Mouse (Mus musculus): ENCODE data around the gene Mkrn2. TPM values are rescaled to one million over a fixed set of nuclear protein-coding genes. Genes with fewer than 3 reads are reported as not detected.
"Not testable (repeated sequence)": the region's sequence is repeated elsewhere in the genome, so short reads cannot be mapped to it uniquely, and the experiment has no call there.

The Mkrn2 gene
- total RNA-seq, 2 experiments from 2014 or later: 5.5 to 14.7 TPM

DNA sequence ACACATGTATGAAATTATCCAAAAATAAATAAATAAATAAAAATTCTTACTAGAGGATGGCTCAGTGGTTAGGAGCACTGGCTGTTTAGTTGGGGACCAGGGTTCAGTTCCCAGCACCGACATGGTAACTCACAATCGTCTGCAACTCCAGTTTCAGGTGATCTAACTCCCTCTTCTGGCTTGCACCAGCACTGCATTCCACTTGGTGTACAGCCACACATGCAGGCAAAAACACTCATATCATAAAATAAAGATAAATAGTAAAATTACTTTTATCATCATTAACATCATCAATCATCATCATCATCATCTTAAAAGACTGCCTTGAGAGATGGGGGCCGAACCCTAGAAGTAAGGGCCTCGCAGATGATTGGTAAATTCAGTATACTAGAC is 384 bp upstream of the Mkrn2 start:
- ATAC-seq (replicated peaks; ENCODE audit: low FRiP score, low TSS enrichment, poor library complexity, severe bottlenecking): no peak

DNA sequence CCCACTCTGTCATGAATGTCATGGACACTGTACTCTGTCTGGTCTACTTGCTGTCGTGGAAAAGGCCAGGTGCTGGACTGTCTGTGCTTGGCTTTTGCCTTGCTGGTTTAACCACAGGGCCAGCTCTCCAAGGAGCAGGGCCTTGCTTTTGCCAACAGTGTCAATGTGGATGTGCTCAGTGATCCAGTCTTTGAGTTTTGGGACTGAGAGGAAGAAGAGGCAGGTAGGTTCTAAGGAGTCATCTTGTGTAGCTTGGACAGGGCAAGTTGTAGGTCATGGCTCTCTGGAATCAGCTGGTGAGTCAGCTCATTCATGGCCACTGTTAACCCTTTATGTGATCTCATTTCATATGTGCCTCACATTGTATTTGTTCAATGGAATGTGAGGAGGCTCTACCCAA is 4.8 kb downstream of the Mkrn2 start:
- ATAC-seq (replicated peaks; ENCODE audit: low FRiP score, low TSS enrichment, poor library complexity, severe bottlenecking): no peak

DNA sequence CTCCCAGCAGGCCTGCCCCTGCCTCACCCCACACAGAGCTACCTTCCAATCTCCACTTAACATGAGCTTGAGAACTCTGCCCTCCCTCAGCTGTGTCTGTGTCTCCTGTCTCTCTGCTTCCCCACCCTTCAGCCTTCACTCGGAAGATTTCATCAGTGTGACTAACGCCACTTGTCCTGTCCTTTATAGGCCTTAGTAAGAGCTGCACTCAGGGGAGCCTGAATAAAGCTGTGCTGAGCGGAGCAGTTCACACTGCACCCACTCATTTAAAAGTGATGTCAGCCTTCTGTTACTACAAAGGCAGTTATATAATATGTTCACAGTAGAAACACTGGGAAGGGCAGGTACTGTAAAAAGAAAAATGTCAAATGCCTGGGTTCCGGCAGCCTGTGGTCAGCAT is 5.7 kb downstream of the Mkrn2 start:
- ATAC-seq (replicated peaks; ENCODE audit: low FRiP score, low TSS enrichment, poor library complexity, severe bottlenecking): no peak

DNA sequence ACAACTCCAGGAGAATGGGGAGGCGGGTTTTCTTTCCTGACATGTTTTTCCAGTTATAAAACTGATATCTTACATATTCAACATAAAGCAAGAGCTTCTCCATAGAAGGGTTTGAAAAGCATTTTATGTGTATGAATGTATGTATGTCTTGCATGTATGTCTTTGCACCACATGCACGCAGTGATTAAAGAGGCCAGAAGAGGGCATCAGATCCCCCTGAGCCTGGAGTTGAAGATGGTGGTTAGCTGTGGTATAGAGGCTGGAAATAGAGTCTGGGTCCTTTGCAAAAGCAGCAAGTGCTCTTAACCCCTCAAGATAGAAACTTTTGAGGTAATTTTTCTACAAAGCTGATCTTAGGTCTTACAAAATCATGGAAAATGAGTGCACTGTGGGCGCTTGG is 7.4 kb downstream of the Mkrn2 start:
- peak; percentile 76 for ATAC-seq (replicated peaks; ENCODE audit: low FRiP score, low TSS enrichment, poor library complexity, severe bottlenecking)

DNA sequence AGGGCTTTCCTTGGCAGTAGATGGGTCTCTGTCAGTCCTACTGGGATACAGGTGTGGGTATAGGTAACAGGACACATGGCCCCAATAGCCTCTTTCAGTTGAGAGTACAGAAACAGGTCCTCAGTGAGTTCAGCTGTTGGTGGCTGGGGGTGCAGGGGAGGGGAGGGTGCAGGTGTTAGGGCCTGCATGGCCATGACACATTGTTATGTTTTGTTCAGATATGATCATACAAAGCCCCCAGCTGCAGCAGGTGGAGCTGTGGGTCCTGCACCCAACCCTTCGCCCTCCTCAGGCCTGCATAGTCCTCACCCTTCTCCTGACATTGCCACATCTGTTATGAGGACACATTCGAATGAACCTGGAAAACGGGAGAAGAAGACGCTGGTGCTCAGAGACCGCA is 8.6 kb downstream of the Mkrn2 start:
- no peak for ATAC-seq (replicated peaks; ENCODE audit: low FRiP score, low TSS enrichment, poor library complexity, severe bottlenecking)

DNA sequence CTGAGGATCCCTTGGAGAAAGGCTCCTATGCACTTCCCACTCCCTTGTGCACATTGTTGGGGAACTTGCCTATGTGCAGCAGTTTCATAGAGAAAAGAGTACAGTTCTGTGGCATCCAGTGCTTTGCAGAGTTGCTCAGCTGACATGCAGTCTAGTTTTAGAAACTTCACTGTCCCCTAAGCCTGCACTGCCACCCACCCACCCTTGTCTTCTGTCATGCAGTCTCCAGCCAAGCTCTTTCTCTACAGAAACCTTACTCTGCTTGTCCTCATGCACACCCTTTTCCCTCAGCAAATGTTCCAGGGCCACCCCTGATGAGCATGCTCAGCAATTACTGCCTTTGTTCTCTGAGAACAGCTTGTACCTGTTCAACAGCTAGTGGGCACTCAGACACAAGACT is 12.1 kb downstream of the Mkrn2 start:
- ATAC-seq (replicated peaks; ENCODE audit: low FRiP score, low TSS enrichment, poor library complexity, severe bottlenecking): no peak

DNA sequence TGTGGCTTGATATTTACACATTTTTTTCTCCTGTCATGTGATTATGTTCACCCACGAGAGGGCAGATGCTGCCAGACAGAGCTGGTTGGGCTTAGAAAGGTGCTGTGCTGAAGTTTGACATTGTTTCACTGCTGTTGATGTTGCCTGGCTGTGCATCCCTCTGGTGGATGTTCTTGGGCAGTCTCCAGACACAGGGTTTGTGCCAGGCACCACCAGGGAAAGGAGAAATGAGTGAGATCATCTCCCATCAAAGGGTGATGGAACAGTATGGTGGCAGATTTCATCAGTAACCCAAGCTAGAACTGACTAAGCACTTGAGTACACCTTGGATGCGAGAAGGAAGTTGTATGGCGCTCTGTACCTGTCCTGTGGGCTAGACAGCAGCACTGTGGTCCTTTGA is 14.3 kb downstream of the Mkrn2 start:
- ATAC-seq (replicated peaks; ENCODE audit: low FRiP score, low TSS enrichment, poor library complexity, severe bottlenecking): no peak

DNA sequence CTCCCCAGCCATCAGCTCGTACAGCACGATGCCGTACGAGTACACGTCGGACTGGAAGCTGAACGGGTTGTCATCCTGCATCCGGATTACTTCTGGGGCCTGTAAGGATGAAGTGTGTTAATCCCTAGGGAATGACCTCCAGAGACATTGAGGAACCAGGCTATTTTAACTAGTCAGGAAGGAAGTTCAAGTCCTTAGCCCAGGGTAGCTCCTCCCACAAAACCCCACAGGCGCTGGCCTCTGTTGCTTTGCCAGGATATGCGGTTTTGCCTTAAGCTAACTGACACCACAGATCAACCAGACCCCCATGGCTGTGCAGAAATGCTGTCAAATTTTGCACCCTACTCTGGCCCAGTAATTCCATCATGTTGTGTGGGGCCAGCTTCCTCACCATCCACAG is 18.1 kb downstream of the Mkrn2 start:
- ATAC-seq (replicated peaks; ENCODE audit: low FRiP score, low TSS enrichment, poor library complexity, severe bottlenecking): peak; percentile 33

DNA sequence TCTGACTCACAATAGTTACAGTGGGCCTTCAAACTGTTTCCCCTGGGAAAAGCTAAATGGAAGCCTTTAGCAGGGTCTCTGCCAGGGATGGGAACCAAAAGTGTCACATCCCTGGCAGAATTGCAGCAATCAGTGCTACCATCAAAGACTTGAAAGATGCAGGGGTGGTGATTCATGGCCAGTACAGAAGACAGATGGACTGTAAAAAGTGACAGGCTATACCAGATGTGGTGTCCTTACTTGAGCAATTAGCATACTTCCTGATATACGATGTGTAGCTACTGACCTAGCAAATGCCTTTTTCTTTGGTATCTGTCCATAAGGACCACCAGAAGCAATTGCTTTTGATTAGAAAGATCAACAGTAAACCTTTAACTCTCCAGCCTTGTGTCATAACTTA is 19.2 kb downstream of the Mkrn2 start:
- no peak for ATAC-seq (replicated peaks; ENCODE audit: low FRiP score, low TSS enrichment, poor library complexity, severe bottlenecking)

DNA sequence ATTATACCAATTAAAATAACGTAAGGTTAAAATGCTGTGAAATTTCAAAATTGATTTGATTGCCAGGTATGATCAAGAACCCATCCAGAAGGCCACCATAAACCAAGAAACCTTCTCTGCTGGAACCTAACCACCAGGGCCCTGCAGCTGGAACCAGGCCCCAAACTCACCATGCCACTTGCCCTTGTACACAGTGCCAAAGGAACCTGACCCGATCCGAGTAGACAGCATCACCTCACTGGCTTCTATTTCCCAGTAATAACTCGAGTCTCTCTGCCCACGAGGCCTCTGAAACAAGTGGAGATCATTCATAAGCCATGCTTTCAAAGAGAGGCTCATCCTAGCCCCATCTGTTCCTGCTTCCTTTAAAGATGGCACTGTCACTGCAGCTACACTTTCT is 24.4 kb downstream of the Mkrn2 start:
- ATAC-seq (replicated peaks; ENCODE audit: low FRiP score, low TSS enrichment, poor library complexity, severe bottlenecking): no peak

DNA sequence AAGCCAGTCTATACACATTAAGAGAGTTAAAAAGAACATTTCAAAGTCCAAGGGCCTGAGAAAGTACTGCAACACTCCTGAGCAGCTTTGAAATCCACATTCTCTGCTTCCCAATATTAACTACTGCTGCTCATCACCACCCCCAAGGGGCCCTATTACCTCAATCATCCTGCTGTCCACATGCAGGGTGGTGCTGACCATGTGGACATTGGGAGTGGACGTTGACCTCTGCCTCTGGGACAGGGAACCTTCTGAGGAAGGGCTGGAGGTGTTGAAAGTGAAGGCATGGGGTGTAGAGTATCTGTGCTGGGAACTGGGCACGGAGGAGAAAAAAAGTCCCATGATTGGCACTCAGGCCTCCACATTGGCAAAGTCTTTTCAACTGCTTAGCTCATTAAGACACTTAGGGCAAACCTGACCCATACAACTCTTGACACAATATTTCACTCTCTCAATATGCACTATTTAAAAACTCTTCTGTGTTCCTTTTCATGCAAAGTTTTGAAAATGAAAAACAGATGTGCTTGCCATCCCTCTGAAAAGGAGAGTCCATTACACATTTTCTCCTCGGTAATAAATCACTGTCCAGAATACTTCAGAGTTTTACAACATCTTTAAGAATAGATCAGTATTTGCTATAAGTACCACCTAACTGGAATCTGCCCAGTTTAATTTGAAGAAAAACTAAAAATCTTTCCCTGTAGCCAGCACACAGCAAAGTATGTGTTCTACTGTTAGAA is 29.5 kb downstream of the Mkrn2 start:
- ATAC-seq (replicated peaks; ENCODE audit: low FRiP score, low TSS enrichment, poor library complexity, severe bottlenecking): no peak

DNA sequence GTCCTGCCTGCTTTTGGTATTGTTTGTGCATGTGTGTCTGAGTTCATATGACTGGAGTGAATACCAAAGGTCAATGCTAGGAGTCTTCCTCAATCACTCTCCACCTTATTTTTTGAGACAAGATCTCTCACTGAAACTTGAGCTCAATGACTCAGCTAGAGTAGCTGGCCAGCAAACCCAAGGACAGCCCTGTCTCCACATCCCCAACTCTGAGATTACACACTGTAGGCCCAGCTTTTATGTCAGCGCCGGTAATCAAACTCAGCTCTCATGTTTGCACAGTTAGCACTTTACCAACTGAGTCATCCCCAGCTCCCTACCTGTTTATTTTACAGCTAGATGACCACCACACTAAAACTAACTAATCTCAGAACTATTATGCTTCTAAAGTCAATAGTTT is 32.3 kb downstream of the Mkrn2 start:
- no peak for ATAC-seq (replicated peaks; ENCODE audit: low FRiP score, low TSS enrichment, poor library complexity, severe bottlenecking)

DNA sequence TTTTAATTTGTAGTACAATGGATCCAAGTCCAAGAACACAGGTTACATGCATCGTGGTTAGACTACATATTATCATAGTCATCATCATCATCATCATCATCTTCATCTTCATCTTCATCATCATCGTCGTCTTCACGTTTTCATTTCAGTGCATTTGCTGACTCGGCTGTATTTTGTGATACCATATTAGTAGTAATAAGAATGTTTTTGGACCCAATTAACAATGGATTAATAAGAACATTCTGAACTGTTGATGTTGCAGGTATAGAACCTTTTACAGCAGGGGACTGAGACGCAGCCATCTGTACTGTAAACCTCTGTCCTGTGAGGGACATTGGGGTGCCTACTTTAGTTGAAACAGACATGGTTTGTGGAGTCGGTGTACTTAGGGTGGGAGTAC is 36.5 kb downstream of the Mkrn2 start:
- ATAC-seq (replicated peaks; ENCODE audit: low FRiP score, low TSS enrichment, poor library complexity, severe bottlenecking): not testable (repeated sequence)

DNA sequence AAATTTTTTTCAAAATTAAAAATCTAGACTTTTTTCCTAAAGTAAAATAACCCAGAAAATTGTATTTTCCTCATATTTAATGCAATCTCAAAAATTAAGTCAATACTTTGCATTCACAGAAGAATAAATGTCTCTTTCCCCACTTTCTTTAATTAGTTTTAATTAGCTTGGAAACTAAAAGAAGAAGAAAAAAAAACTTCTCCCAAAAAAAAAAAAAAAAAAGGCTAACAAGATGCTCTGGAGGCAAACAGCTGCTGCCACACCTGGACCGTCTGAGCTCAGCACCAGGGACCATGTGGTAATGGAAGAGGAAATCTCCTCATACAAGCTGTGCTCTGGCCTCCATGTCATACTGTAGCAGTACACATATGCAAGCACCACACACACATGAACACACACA is 41.6 kb downstream of the Mkrn2 start:
- no peak for ATAC-seq (replicated peaks; ENCODE audit: low FRiP score, low TSS enrichment, poor library complexity, severe bottlenecking)

DNA sequence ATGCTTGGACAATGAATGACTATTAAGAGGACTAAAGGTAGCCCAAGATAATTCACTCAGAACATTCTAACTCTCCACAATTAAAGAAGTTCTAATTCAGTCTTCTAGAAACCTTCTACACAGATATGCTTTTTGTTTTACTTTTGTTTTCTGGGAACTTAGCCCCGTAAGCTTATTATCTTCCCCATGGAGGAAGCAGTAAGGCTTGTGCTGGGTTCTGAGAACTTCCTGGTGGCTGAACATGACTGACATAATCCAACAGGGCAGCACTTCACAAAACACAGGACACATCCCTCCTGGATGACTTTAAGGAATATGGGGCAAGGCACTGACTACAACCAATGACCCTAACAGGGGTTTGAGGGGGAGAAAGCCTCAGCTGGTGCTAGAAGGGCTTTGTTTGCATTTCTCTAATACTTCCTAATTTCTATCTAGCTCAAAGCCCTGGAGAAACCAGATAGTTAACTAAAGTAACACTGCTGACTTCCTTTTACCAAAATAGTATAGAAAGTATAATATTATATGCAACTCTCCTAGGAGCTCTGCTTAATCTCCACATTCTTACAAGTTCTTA is 48.2 kb downstream of the Mkrn2 start:
- no peak for ATAC-seq (replicated peaks; ENCODE audit: low FRiP score, low TSS enrichment, poor library complexity, severe bottlenecking)

DNA sequence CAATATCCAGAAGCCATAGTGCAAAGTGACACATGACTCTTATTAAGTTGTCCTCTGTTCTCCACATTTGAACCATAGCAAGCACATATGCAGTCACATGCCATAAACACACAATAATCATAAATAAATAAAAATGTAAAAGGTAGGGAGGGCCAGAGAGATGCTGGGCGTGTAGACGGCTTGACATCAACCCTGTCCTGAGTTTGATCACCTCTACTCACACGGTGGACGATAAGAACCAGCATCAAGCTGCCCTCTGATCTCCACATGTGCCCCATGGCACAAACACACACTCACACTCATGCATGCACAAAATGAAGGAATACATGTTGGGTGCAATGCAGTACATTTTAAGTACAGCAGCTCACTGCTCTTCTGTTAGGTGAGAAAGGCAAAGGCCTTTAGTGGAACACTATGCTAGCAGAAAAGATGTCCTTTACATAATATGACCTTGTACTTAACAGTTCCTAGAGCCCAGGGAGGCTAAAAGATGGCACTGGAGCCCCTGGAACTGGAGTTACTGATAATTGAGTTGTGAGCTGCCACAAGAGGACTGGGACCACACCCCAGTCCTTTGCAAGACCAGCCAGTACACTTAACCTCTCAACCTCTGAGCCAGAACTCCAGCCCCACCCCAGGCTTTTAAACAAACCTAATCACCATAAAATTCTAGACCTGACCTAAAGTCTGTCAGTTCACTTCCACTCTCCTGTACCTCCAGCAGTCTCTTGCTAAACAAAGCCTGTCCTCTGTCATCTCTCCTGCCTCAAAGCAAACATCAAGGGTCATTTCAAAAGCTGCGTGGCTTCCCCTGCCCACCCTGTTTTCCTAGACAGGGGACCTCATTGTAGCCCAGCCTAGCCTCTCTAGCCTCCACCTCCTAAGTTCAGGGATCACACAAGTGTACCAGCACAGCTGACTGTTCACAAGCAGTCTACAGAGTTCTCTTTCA is 49.0 kb downstream of the Mkrn2 start:
- peak; percentile 96 for ATAC-seq (replicated peaks; ENCODE audit: low FRiP score, low TSS enrichment, poor library complexity, severe bottlenecking)

DNA sequence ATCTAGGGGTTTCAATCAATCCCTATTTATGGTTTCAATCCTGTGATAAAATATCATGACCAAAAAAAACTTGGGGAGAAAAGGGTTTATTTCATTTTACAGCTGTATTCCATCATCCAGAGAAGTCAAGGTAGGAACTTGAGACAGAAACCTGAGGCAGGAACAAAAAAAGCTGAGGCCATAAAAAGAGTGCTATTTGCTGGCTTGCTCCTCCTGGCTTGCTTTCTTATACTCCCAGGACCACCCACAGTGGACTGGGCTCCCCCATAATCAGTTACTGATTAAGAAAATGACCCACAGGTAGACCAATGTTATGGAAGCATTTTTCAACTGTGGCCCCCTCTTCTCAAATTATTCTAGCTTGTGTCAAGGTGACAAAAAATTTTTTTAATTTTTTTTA is 50.0 kb downstream of the Mkrn2 start:
- ATAC-seq (replicated peaks; ENCODE audit: low FRiP score, low TSS enrichment, poor library complexity, severe bottlenecking): no peak

DNA sequence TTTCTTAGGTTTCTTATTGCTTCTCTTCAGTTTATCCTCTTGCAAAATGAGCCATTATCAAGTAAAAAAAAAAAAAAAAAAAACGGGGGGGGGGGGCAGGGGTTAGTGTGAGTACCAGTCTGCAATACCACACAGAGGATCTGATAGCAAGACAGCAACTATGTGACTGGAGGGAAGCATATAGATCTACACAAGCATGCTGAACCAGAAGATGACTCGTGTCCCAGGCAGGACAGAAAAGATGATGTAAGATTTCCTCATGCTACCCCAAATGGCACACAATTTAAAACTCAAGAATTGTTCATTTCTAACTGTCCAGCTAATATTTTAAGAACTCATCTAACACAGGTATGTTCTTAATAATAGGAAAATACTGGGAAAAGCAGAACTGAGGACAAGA is 52.2 kb downstream of the Mkrn2 start:
- ATAC-seq (replicated peaks; ENCODE audit: low FRiP score, low TSS enrichment, poor library complexity, severe bottlenecking): no peak

DNA sequence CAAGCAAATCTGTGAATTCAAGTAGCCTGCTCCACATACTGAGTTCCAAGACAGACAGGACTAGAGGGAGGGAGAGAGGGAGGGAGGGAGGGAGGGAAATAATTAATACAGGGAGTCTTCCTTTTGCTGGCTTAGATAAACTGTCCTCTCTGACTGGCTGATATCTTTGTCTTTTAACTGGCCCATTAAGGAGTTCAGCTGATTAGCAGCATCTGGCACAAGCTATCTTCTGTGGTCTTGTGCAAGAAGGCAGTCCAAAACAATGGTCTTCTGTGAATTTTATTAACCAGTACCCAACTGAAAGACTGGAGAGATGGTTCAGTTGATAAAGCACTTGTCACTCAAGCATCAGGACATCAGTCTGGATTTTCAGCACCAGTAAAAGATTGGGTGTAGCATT is 57.1 kb downstream of the Mkrn2 start:
- peak; percentile 81 for ATAC-seq (replicated peaks; ENCODE audit: low FRiP score, low TSS enrichment, poor library complexity, severe bottlenecking)

DNA sequence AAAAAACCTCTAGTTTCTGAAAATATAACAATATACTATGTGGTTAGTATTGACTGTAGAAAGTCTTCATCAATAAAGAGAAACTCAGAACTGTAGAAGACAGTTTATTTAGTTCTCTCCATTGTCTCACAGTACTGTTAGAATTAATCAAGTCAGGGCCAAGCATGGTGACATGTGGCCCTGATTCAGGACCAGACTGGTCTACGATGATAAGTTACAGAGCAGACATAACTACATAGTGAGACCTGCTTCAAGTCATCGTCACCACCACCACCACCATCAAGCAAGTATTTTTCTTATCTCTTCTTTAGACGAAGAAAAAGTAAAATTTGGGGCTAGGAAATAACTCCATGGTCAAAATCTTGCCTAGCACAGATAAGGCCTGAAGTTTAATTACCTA is 62.6 kb downstream of the Mkrn2 start:
- peak; percentile 89 for ATAC-seq (replicated peaks; ENCODE audit: low FRiP score, low TSS enrichment, poor library complexity, severe bottlenecking)

DNA sequence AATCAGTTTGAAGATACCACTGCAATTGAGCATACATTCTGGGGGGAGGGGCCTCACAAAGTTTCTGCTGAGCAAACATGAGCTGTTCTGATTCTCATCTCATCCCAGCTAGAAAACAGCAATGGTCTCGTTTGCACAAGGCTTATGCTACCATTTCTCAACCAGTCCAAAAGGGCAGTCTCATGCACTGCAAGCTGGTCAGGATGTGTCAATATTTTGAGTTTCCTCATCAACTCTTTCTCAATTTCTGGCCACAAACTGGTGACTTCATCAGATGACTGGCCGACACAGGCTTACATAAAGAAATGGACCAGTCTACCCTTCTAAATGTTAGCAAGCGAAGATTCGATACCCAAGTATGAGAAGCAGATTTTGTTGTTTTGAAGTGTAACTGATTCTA is 64.9 kb downstream of the Mkrn2 start:
- no peak for ATAC-seq (replicated peaks; ENCODE audit: low FRiP score, low TSS enrichment, poor library complexity, severe bottlenecking)
